Mouse (Mus musculus) liver, embryonic 14.5 days (tissue): ENCODE data around the gene Tsga8.

ENCODE experiments used
- CTCF ChIP-seq: IDR thresholded peaks from 2 replicates; pipeline ENCODE4 v1.5.1; 2016; ENCODE audit warnings: antibody characterized with exemption, low read depth, control low read depth
- EP300 ChIP-seq: IDR thresholded peaks from 2 replicates; pipeline ENCODE4 v1.6.1; 2016; ENCODE audit warnings: antibody characterized with exemption, low read depth

- TF ChIP-seq CTCF (no peak), EP300 (no peak)
These were observed at the start of gene Tsga8 for GRCm38 (mm10) chrX:83487598-83487997.
